Comparison of ENCODE assay signal across 16 mouse cellular contexts in the genomic region with DNA sequence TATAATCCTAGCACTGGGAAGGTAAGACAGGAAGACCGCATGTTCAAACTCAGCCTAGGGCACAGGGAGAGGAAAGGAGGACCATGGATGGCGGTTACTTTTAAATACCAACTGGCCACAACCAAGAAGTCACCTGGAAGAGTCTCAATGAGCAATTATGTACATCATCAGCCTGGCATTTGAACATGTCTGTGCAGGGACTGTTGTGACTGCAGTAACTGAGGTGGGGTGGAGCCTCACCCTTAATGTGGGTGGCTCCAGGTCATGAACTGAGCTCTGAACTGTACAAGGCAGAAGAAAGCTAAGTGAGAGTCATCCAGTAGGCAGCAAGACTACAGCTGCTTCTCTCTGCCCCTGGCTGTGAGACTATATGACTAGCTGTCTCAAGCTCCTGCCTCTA.
"Had no signal": no experiment of that assay in that cellular context is flagged by ENCODE, and none has a peak within 500 bp of the region (broad histone marks: within the 10 kb centered on the region; RNA-seq: fewer than 3 reads in every experiment).

No protein-coding gene starts in this region.

- H3K27ac ChIP-seq: layer of hippocampus, adult 2 months; limb, embryonic 12.5 days; liver, embryonic 13.5 days; lung, embryonic 15.5 days; midbrain, embryonic 12.5 days; neural tube, embryonic 13.5 days; stomach, embryonic 15.5 days had no signal

- H3K36me3 ChIP-seq: liver, embryonic 13.5 days; stomach, embryonic 15.5 days had no signal

- H3K4me3 ChIP-seq: layer of hippocampus, adult 2 months; limb, embryonic 12.5 days; liver, embryonic 13.5 days; lung, embryonic 15.5 days; midbrain, embryonic 12.5 days; neural tube, embryonic 13.5 days; stomach, embryonic 15.5 days had no signal

- ATAC-seq: intestine, postnatal 0 days; liver, postnatal 0 days; midbrain, embryonic 16.5 days had no signal

- H3K9ac ChIP-seq: limb, embryonic 12.5 days; liver, embryonic 13.5 days; liver, postnatal 0 days; lung, embryonic 15.5 days; midbrain, embryonic 12.5 days; neural tube, embryonic 13.5 days; stomach, embryonic 15.5 days had no signal

- H3K27me3 ChIP-seq: limb, embryonic 12.5 days; liver, embryonic 13.5 days; lung, embryonic 15.5 days; midbrain, embryonic 12.5 days; neural tube, embryonic 13.5 days; stomach, embryonic 15.5 days had no signal

- H3K4me1 ChIP-seq: limb, embryonic 12.5 days; liver, embryonic 13.5 days; lung, embryonic 15.5 days; midbrain, embryonic 12.5 days; neural tube, embryonic 13.5 days; stomach, embryonic 15.5 days had no signal

- H3K4me2 ChIP-seq: limb, embryonic 12.5 days; liver, embryonic 13.5 days; lung, embryonic 15.5 days; midbrain, embryonic 12.5 days; neural tube, embryonic 13.5 days; stomach, embryonic 15.5 days had no signal

- H3K9me3 ChIP-seq: limb, embryonic 12.5 days; liver, embryonic 13.5 days; lung, embryonic 15.5 days; midbrain, embryonic 12.5 days; neural tube, embryonic 13.5 days; stomach, embryonic 15.5 days had no signal

- DNase-seq: kidney, adult 8-10 months; kidney, postnatal 25 days; liver; liver, embryonic 13.5 days; liver, postnatal 0 days; retina, postnatal 1 day; right cerebral cortex, postnatal 14 days; thymus, postnatal 14 days had no signal
